Mouse (Mus musculus): ENCODE data around the gene Pipox.

Gene Pipox

GRCm38 (mm10) chr11:77908468-77908867 is 14.6 kb upstream of the Pipox start:
- DNase-seq (ENCODE audit: low spot score) = no peak

- no peak for DNase-seq (ENCODE audit: low spot score)
These were observed 12.9 kb upstream of the Pipox start for GRCm38 (mm10) chr11:77906747-77907174.

GRCm38 (mm10) chr11:77906097-77906687 is 12.3 kb upstream of the Pipox start:
- no peak for DNase-seq (ENCODE audit: low spot score)

GRCm38 (mm10) chr11:77904707-77905106 is 10.8 kb upstream of the Pipox start:
- no peak for DNase-seq (ENCODE audit: low spot score)

- DNase-seq (ENCODE audit: low spot score) = no peak
These were observed 9.9 kb upstream of the Pipox start for GRCm38 (mm10) chr11:77903761-77904160.

- no peak for DNase-seq (ENCODE audit: low spot score)
These were observed 8.0 kb upstream of the Pipox start for GRCm38 (mm10) chr11:77901775-77902355.

- no peak for DNase-seq (ENCODE audit: low spot score)
These were observed 7.5 kb upstream of the Pipox start for GRCm38 (mm10) chr11:77901366-77901765.

GRCm38 (mm10) chr11:77900696-77901095 is 6.8 kb upstream of the Pipox start:
- no peak for DNase-seq (ENCODE audit: low spot score)

GRCm38 (mm10) chr11:77900187-77900586 is 6.3 kb upstream of the Pipox start:
- no peak for DNase-seq (ENCODE audit: low spot score)

GRCm38 (mm10) chr11:77896820-77897805 is 3.2 kb upstream of the Pipox start:
- no peak for DNase-seq (ENCODE audit: low spot score)

- no peak for DNase-seq (ENCODE audit: low spot score)
These were observed 2.6 kb upstream of the Pipox start for GRCm38 (mm10) chr11:77896480-77896819.

- DNase-seq (ENCODE audit: low spot score) = no peak
These were observed 2.1 kb upstream of the Pipox start for GRCm38 (mm10) chr11:77896011-77896410.

- no peak for DNase-seq (ENCODE audit: low spot score)
These were observed 1.1 kb upstream of the Pipox start for GRCm38 (mm10) chr11:77894967-77895366.

GRCm38 (mm10) chr11:77893283-77893682 is 613 bp downstream of the Pipox start:
- no peak for DNase-seq (ENCODE audit: low spot score)

- DNase-seq (ENCODE audit: low spot score) = no peak
These were observed 1.0 kb downstream of the Pipox start for GRCm38 (mm10) chr11:77892883-77893282.

GRCm38 (mm10) chr11:77890648-77891258 is 3.1 kb downstream of the Pipox start:
- no peak for DNase-seq (ENCODE audit: low spot score)

- DNase-seq (ENCODE audit: low spot score) = no peak
These were observed 4.4 kb downstream of the Pipox start for GRCm38 (mm10) chr11:77889484-77889883.

GRCm38 (mm10) chr11:77888846-77889245 is 5.0 kb downstream of the Pipox start:
- DNase-seq (ENCODE audit: low spot score) = no peak

GRCm38 (mm10) chr11:77887373-77887960 is 6.4 kb downstream of the Pipox start:
- no peak for DNase-seq (ENCODE audit: low spot score)

- DNase-seq (ENCODE audit: low spot score) = no peak
These were observed 8.7 kb downstream of the Pipox start for GRCm38 (mm10) chr11:77885246-77885575.

- no peak for DNase-seq (ENCODE audit: low spot score)
These were observed 9.2 kb downstream of the Pipox start for GRCm38 (mm10) chr11:77884524-77885245.

- no peak for DNase-seq (ENCODE audit: low spot score)
These were observed 17.1 kb downstream of the Pipox start for GRCm38 (mm10) chr11:77876760-77877148.
